Mouse (Mus musculus): ENCODE measurements at regions not wholly inside any gene's neighbourhood (a gene's known extent, or its start where the extent isn't known, plus 50 kb on each side); places are given as distances from the start of the nearest gene placed in this dataset.
A peak's percentile ranks its signal among the peaks of the same experiment; 100 is the strongest.

GRCm38 (mm10) chr3:58153874-58154756, 260.4 kb upstream of the Tsc22d2 start:
- DNase-seq, result no peak

DNA sequence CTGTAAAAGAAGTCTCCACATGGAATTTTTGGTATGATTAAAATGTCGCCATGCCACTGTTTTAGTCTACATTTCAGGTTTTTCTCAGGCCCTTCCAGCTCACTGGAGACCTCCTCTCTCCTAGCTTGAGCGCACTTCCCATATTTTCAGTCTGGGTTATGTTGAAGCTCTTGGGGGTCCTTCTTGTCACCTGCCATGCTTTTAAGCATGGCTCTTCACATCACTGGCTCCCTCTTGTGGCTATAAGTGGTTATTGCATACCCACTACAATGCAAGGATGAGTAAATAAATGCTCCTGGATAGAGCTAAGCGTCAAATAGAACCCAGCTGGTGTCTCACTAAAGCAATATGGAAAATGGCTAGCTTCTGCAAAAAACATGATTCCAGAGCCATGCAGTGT, 255.1 kb upstream of the Tsc22d2 start:
- DNase-seq, result no peak

DNA sequence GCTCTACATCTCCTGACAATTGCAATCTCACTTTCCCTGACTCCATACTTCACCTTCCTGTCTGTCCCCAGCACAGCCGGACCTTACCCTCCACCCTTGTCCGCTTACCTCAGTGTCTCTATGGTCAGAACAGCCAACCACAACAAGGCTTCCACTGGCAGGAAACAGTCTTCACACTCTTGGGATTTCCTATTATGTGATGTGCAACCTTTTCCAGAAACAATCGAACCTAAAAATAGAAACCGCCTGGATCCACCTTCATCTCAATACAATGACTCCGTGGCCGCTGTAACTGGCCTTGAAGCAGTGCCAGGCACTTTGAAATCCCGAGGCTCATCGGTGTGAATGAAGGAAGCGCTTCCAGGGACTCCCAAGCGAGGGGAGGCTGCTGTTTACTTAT, 252.3 kb upstream of the Tsc22d2 start:
- DNase-seq, result no peak

DNA sequence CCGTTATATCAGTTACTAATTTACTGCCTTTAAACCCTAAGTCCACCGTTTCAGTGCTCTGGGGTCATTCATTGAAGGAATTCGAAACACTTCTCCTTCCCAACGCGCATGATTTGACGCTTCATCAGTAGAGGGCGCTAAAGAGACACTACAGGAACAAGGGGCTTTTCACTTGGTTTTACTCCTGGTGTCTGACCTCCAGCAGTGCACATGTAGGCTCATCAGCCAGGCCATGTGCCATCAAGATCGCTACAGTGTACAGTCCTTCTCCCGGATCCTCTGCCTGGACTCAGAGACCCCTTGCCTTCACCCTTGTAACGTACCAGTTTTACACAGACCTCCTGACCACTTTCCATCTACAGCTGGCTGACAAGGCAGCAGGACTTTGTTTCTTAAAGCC, 250.7 kb upstream of the Tsc22d2 start:
- peak; percentile 58 for DNase-seq

- DNase-seq, result no peak
These were observed 247.9 kb upstream of the Tsc22d2 start for GRCm38 (mm10) chr3:58166628-58167027.

DNA sequence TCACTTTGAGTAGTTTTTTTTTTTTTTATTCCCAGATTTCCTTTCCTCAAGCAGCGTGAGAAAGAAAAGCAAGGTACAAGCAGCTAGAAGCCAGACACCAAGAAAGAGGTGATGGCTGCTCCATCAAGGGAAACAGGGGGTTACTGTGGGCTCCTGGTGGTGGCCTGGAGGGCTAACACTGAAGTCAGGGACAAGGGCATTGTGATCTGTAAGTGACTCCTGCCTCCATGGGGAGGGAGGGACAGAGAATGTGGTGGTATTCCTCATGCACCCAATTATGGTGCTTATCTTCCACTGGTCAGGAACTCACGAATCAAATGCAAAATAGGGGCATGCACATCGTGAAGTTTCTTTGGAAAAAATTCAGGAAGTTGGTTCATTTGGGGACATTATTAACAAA, 247.4 kb upstream of the Tsc22d2 start:
- DNase-seq, result no peak

DNA sequence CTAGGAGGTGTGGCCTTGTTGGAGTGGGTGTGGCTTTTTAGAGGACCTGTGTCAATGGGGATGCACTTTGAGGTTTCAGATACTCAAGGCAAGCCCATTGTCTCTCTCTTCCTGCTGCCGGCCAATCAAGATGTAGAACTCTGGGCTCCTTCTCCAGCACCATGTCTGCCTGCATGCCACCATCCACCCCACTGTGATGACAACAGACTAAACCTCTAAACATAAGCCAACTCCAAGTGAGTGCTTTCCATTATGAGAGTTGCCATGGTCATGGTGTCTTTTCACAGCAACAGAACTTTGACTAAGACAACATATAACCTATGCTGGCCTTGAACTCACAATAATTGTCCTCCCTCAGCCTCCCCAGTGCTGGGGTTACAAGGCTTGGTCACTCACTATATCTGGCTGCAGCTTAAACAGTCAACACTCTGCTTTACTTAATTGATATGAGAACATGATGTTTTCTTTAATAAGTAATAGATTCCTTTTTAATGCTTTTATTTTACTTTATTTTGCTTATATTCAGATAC, 246.7 kb upstream of the Tsc22d2 start:
- no peak for DNase-seq

- DNase-seq, result peak; percentile 32
These were observed 245.9 kb upstream of the Tsc22d2 start for GRCm38 (mm10) chr3:58168522-58169185.

- DNase-seq, result no peak
These were observed 244.7 kb upstream of the Tsc22d2 start for GRCm38 (mm10) chr3:58169786-58170185.

- no peak for DNase-seq
These were observed 242.4 kb upstream of the Tsc22d2 start for GRCm38 (mm10) chr3:58172096-58172495.

DNA sequence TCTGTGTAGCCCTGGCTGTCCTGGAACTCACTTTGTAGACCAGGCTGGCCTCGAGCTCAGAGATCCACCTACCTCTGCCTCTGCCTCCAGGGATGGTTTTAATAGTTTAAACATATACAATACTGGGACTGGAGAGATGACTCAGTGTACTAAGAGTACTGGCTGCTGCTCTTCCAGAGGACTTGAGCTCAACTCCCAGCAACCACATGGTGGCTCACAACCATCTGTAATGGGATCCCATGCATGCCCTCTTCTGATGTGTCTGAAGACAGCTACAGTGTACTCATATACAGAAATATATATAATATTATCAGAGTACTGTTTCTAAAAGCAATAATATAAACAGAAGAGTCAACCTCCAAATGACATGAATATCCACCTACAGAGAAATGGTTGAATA, 240.7 kb upstream of the Tsc22d2 start:
- DNase-seq, result no peak

DNA sequence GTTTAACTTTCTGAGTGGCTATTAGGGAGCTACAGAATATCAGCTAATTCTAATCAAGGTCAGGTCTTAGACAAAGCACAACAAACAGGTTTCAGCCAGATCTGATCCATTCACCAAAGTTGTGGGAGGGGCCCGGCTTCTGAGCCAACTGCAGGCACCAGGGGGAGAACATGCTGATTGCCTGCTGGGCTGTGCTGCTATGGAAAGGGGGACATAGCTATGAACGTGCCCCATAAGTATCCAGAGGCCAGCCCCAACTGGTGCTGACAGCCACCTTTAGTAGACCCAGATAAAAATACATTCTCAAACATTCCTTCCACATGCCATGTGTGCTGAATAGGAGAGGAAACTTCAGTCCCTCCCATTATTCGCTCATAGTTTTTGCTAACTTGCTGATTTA, 232.8 kb upstream of the Tsc22d2 start:
- DNase-seq, result no peak

DNA sequence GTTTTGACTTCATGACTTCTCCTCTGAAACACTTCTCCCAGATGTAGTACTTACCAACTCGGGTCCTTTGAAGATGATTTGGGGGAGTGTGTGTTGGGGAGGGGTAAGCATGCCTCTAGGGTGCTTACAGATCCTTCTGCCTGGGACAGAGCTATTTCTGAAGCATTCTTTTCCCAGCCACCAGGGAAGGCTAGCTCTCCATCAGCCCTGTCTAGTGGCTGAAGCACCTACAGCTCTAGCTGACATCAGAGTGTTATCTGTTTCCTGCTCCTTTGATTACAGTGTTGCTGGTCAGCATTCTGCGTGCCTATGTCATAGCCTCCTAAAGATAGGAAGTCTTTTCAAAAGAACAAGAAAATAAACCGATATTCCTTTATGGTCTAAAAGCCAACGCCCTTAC, 232.2 kb upstream of the Tsc22d2 start:
- no peak for DNase-seq

DNA sequence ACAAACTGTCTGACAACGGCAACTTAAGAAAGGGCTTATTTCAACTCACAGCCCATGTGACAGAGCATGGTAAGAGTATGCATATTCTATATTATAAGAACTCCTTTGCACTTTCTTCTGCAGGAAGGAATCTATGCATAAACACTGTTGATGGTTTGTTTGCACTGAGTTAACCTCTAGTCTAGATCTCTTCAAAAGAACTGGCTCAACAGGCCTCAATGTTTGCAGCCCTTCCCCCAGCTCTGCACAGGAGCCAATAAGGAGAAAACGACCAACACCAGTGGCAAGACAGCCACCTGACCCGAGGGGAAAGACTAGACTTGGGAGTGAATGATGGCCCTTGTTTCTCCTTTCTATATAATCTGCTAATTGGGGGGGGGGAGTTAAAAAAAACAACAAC, 231.2 kb upstream of the Tsc22d2 start:
- DNase-seq, result no peak

DNA sequence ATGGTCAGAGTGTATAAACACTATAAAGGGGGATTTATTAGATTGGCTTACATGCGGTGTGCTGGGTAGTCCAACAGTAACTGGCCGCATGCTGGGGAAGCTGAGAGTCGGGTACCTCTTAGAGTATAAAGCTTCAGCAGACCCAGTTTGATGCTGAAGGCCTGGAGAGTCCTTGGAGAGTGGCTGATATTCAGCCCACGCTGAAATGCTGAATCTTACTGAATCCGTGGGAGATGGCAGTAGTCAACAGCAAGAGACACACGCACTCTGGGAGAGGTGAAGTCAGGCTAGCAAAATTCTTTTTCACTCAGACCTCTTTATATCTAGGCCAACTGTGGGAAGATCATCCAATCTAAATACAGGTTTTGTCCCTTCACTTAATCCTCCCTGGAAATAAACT, 214.1 kb upstream of the Tsc22d2 start:
- DNase-seq, result no peak

- no peak for DNase-seq
These were observed 211.7 kb upstream of the Tsc22d2 start for GRCm38 (mm10) chr3:58202816-58203215.

DNA sequence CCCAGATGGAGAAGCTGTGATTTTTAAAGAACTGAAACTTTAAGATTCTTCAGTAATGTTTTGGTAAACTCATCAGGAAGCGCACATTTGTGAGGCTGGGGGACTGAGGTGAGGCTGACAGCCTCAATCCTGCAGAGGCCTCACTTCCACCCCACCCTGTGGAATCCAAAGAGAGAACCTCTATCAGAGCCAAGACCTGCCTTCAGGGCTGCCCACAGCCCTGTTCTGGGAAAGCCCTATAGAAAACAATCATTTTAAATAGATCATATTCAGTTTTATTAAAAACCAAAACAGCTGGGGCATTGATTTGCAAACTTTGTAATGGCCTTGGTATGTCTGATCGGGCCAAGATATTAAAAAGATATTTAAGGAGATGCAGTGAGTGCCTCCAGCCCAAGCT, 210.7 kb upstream of the Tsc22d2 start:
- DNase-seq, result no peak

- no peak for DNase-seq
These were observed 209.0 kb upstream of the Tsc22d2 start for GRCm38 (mm10) chr3:58205526-58205925.

DNA sequence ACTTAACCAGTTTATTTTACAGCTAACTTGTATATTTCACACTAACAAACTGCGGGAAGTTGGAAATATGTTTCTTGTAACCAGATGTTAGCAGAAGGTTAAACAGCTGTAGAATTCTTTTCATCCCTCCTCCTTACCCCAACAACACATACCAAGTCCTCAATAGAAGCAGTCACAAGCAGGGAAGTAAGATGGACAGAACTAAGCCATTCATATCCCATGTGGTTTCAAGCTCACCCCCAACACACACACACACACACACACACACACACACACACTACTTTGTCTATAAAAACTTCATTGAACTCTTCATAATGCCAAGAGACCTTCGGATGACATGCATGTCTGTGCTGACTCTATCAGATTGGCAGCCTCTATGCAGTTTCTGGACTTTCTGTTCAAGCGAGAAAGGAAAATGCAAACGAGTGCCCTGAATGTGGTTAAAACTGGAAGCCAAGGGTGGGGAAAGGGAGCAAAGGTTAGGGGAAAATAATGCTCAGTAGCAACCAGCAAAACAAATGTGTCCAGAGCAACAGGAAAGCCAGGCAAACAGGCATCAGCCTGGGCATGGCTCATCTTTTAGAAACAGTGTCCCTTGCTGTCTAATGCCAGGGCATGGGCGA, 207.6 kb upstream of the Tsc22d2 start:
- DNase-seq, result no peak

DNA sequence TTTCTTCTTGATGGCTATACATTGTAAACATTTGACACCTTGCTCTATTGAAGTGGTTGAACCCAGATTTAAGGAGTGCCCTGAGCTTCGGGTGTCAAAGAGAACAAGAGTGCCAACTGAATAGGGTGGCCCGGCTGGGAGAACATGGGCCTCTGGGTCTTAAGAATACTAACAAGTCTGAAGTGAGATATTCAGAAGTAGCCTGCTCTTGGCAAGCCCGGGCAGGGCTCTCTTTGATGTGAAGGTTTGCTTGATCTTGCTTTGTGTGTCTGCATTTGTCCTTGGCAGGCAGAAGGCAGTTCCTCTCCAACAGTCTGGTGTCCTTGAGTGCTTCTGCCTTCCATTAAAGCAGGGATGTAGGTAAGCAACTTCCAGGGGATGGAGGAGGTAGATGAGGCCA, 203.5 kb upstream of the Tsc22d2 start:
- DNase-seq, result no peak

DNA sequence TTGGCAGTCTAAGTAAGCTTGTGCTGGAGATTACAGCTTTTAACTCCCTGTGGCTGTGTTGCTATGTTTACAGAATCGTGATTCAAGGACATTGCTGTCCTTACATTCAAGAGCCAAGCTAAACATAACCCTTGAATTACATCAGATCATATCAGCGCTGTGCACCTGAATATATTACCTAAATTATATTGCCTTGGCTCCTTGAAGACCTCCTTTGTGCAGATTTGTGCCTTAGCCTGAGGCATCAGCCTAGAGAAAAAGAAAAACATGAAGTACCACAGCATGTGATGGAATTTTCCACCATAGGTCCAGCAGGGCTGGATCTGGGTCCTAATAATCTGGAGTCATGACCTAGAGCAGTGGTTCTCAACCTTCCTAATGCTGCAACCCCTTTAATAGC, 189.8 kb upstream of the Tsc22d2 start:
- no peak for DNase-seq

DNA sequence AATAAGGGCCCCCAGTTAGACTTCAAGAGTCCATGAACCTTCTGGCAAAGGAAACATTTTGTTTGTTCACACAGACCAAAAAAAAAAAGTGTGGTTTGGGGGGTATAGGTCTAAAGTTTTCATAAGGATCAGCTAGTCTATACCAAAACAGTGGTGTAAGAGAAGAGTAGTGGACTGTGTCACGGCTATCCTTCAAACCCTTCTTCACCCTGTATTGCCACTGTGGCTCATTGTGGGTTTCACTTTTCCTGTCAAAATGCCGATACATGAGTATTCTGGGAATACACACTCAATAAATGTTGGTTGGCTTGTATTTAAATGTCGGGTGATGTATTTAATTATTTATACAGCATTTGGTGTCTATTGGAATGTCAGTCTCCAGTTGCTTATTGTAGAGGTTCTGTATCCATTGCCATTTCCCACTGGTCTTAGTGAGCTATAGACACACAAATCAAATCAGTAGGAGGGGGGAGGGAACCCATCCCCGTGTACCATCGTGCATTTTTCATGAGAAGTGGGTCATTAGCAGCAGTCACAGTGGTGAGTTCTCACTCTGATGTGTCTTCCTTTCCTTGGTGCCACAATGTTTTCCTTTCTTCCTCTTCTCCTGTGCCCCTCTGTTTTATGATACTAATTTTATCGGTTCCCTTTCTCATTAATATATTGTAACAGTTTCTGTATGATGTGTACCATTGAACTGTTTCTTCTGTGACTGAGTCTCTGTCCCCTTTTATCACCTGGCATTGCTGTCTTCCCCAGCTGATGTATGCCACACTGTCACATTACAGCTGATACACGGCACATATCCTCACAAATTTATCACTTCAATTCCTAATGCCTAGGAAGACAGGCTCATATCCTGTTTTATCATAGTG, 187.8 kb upstream of the Tsc22d2 start:
- no peak for DNase-seq

GRCm38 (mm10) chr3:58227322-58227627, 187.2 kb upstream of the Tsc22d2 start:
- no peak for DNase-seq

Data from right cerebral cortex, postnatal 4 days (tissue).